Mouse (Mus musculus): ENCODE data around the gene Bscl2. TPM values are rescaled to one million over a fixed set of nuclear protein-coding genes. Genes with fewer than 3 reads are reported as not detected.
A peak's percentile ranks its signal among the peaks of the same experiment; 100 is the strongest.

The Bscl2 gene
- total RNA-seq, 1 experiment: 62.6 TPM

DNA sequence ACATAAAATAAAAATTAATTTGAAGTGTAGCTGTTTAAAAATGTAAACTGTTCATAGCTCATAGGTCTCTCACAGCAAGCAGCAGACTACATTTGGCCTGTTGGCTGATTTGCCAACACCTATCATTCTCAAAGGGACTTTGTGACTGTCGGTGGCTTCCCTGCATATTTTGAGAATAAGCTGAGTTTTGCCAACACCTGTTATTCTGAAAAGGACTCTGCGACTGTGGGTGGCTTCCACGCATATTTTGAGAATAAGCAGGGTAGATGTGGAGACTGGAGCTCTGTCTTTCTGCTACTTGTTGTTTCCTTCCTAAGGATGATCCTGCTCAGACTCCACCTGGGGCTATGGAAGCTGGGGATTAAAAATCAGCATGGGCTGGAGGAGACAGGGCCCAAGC lies 15.8 kb downstream of the Bscl2 start:
- no peak overlapping the region for H3K9ac ChIP-seq (ENCODE audit: insufficient read depth, low read depth, low read length, poor library complexity, severe bottlenecking)
- no peaks in the 10 kb centered on the region for H3K9me3 ChIP-seq (ENCODE audit: control insufficient read depth, insufficient read depth, low read depth, low read length)
- TF ChIP-seq ZNF384 (IDR thresholded peaks at IDR 0.05; ENCODE audit: low read depth, low read length): no peak
- TF ChIP-seq MAFK (IDR thresholded peaks at IDR 0.05; ENCODE audit: insufficient read depth, low read depth, low read length): no peak
- no peak for TF ChIP-seq CHD2 (IDR thresholded peaks at IDR 0.05; ENCODE audit: low read depth, low read length)
- no peak for TF ChIP-seq HCFC1 (IDR thresholded peaks at IDR 0.05; ENCODE audit: borderline replicate concordance, insufficient read depth, low read length)
- TF ChIP-seq ZC3H11A (IDR thresholded peaks at IDR 0.05; ENCODE audit: borderline replicate concordance, low read depth, low read length): no peak
- DNase-seq (ENCODE audit: low read depth, low spot score): no peak
- peaks cover 5 to 9% of the 10 kb centered on the region in 2 experiments; a peak in 2 of 4 replicates for H3K4me1 ChIP-seq (ENCODE audit: control insufficient read depth in 2 of 2, insufficient read depth in 2 of 2, low read length in 2 of 2, poor library complexity in 1 of 2)
- no peak overlapping the region for H3K4me3 ChIP-seq (ENCODE audit: insufficient read depth in 1 of 2, low read depth in 1 of 2, low read length in 2 of 2, poor library complexity in 1 of 2, severe bottlenecking in 1 of 2)
- no peak overlapping the region for H3K27ac ChIP-seq (ENCODE audit: insufficient read depth, low read depth, low read length, poor library complexity, severe bottlenecking)
- in situ Hi-C loops (cut with MboI; ENCODE audit: low sequenced_read_pairs in 2 of 2, unreplicated experiment in 2 of 2): loop anchor here (10.0 to 25.0 kb wide), 2 partner anchors 234 to 242 kb away; partner anchors contain the start of gene Scgb1a1 (in 1 of the 2)
- no peaks in the 10 kb centered on the region for H3K36me3 ChIP-seq (ENCODE audit: control insufficient read depth, insufficient read depth, low read length, poor library complexity, severe bottlenecking)

GRCm38 (mm10) chr19:8857689-8858088 lies 20.4 kb downstream of the Bscl2 start:
- Histone ChIP-seq H3K36me3 (ENCODE audit: control insufficient read depth, insufficient read depth, low read length, poor library complexity, severe bottlenecking) (no peaks in the 10 kb centered on the region), H3K4me1 (ENCODE audit: control insufficient read depth in 2 of 2, insufficient read depth in 2 of 2, low read length in 2 of 2, poor library complexity in 1 of 2) (no peaks in the 10 kb centered on the region), H3K9ac (ENCODE audit: insufficient read depth, low read depth, low read length, poor library complexity, severe bottlenecking) (no peak overlapping the region), H3K27ac (ENCODE audit: insufficient read depth, low read depth, low read length, poor library complexity, severe bottlenecking) (no peak overlapping the region), H3K4me3 (ENCODE audit: insufficient read depth in 1 of 2, low read depth in 1 of 2, low read length in 2 of 2, poor library complexity in 1 of 2, severe bottlenecking in 1 of 2) (no peak overlapping the region), H3K9me3 (ENCODE audit: control insufficient read depth, insufficient read depth, low read depth, low read length) (no peaks in the 10 kb centered on the region)
- in situ Hi-C loops (cut with MboI; ENCODE audit: low sequenced_read_pairs in 2 of 2, unreplicated experiment in 2 of 2): loop anchor here (10.0 to 25.0 kb wide), 2 partner anchors 230 to 237 kb away; partner anchors contain the start of gene Scgb1a1 (in 1 of the 2)
- DNase-seq (ENCODE audit: low read depth, low spot score): no peak
- TF ChIP-seq ZC3H11A (IDR thresholded peaks at IDR 0.05; ENCODE audit: borderline replicate concordance, low read depth, low read length) (peak; percentile 71), ZNF384 (IDR thresholded peaks at IDR 0.05; ENCODE audit: low read depth, low read length) (no peak), HCFC1 (IDR thresholded peaks at IDR 0.05; ENCODE audit: borderline replicate concordance, insufficient read depth, low read length) (no peak), MAFK (IDR thresholded peaks at IDR 0.05; ENCODE audit: insufficient read depth, low read depth, low read length) (peak; percentile 97), CHD2 (IDR thresholded peaks at IDR 0.05; ENCODE audit: low read depth, low read length) (no peak)

DNA sequence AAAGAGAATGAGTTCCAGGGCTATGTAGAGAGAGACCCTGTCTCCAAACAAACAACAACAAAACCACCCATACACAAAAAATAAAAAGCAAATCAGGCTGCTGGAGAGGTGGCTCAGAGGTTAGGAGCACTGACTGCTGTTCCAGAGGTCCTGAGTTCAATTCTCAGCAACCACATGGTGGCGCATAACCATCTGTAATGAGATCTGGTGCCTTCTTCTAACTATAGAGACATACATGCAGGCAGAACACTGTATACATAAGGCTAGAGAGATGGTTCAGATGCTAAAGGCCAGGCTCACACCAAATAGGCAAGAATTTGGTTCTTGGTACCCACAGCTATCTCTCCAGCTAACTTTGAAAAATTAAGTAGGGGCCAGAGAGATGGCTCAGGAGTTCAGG lies 21.8 kb downstream of the Bscl2 start:
- DNase-seq (ENCODE audit: low read depth, low spot score): no peak
- Histone ChIP-seq H3K36me3 (ENCODE audit: control insufficient read depth, insufficient read depth, low read length, poor library complexity, severe bottlenecking) (no peaks in the 10 kb centered on the region), H3K9me3 (ENCODE audit: control insufficient read depth, insufficient read depth, low read depth, low read length) (no peaks in the 10 kb centered on the region), H3K27ac (ENCODE audit: insufficient read depth, low read depth, low read length, poor library complexity, severe bottlenecking) (no peak overlapping the region), H3K4me1 (ENCODE audit: control insufficient read depth in 2 of 2, insufficient read depth in 2 of 2, low read length in 2 of 2, poor library complexity in 1 of 2) (no peaks in the 10 kb centered on the region), H3K4me3 (ENCODE audit: insufficient read depth in 1 of 2, low read depth in 1 of 2, low read length in 2 of 2, poor library complexity in 1 of 2, severe bottlenecking in 1 of 2) (no peak overlapping the region), H3K9ac (ENCODE audit: insufficient read depth, low read depth, low read length, poor library complexity, severe bottlenecking) (no peak overlapping the region)
- in situ Hi-C loops (cut with MboI; ENCODE audit: low sequenced_read_pairs in 2 of 2, unreplicated experiment in 2 of 2): loop anchor here (10.0 to 25.0 kb wide), 2 partner anchors 228 to 236 kb away; partner anchors contain the start of gene Scgb1a1 (in 1 of the 2)
- TF ChIP-seq MAFK (IDR thresholded peaks at IDR 0.05; ENCODE audit: insufficient read depth, low read depth, low read length) (no peak), CHD2 (IDR thresholded peaks at IDR 0.05; ENCODE audit: low read depth, low read length) (no peak), ZNF384 (IDR thresholded peaks at IDR 0.05; ENCODE audit: low read depth, low read length) (no peak), HCFC1 (IDR thresholded peaks at IDR 0.05; ENCODE audit: borderline replicate concordance, insufficient read depth, low read length) (no peak), ZC3H11A (IDR thresholded peaks at IDR 0.05; ENCODE audit: borderline replicate concordance, low read depth, low read length) (no peak)

GRCm38 (mm10) chr19:8864265-8864664 lies 27.0 kb downstream of the Bscl2 start:
- Histone ChIP-seq H3K4me3 (ENCODE audit: insufficient read depth in 1 of 2, low read depth in 1 of 2, low read length in 2 of 2, poor library complexity in 1 of 2, severe bottlenecking in 1 of 2) (no peak overlapping the region), H3K9me3 (ENCODE audit: control insufficient read depth, insufficient read depth, low read depth, low read length) (no peaks in the 10 kb centered on the region), H3K4me1 (ENCODE audit: control insufficient read depth in 2 of 2, insufficient read depth in 2 of 2, low read length in 2 of 2, poor library complexity in 1 of 2) (no peaks in the 10 kb centered on the region), H3K36me3 (ENCODE audit: control insufficient read depth, insufficient read depth, low read length, poor library complexity, severe bottlenecking) (no peaks in the 10 kb centered on the region), H3K27ac (ENCODE audit: insufficient read depth, low read depth, low read length, poor library complexity, severe bottlenecking) (no peak overlapping the region), H3K9ac (ENCODE audit: insufficient read depth, low read depth, low read length, poor library complexity, severe bottlenecking) (no peak overlapping the region)
- in situ Hi-C loops (cut with MboI; ENCODE audit: low sequenced_read_pairs in 2 of 2, unreplicated experiment in 2 of 2): loop anchor here in 1 of 2 experiments (25.0 kb wide), 1 partner anchor 223 kb away; the partner anchor contains the start of gene Scgb1a1
- DNase-seq (ENCODE audit: low read depth, low spot score): no peak
- TF ChIP-seq MAFK (IDR thresholded peaks at IDR 0.05; ENCODE audit: insufficient read depth, low read depth, low read length) (no peak), CHD2 (IDR thresholded peaks at IDR 0.05; ENCODE audit: low read depth, low read length) (no peak), HCFC1 (IDR thresholded peaks at IDR 0.05; ENCODE audit: borderline replicate concordance, insufficient read depth, low read length) (no peak), ZNF384 (IDR thresholded peaks at IDR 0.05; ENCODE audit: low read depth, low read length) (no peak), ZC3H11A (IDR thresholded peaks at IDR 0.05; ENCODE audit: borderline replicate concordance, low read depth, low read length) (no peak)
